Mouse (Mus musculus): ENCODE data around the gene Snx30. TPM values are rescaled to one million over a fixed set of nuclear protein-coding genes. Genes with fewer than 3 reads are reported as not detected.

Snx30 gene
- total RNA-seq, 1 experiment from 2014 or later = 30.4 TPM

DNA sequence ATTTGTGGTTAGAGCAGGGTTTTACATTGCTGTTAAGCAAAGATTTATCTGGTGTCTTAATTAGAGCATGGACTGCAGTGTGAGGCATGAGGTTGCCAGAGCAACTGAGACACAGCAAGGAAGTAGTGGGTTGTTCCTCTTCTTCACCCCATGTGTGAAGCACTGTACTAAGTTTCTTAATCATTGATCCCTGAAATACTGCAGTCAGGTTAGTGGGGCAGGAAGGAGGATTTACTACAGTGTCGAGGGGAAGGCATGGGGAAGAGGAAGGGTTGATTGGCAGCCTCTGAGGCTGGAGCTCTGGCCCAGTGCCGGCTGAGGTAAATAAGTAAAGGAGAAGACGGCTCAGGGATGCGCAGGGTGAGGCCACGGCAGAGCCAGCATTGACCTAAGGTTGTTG, 82.4 kb downstream of the Snx30 start:
- ATAC-seq (replicated peaks; ENCODE audit: insufficient number of reproducible peaks, low FRiP score, low TSS enrichment, poor library complexity, severe bottlenecking) = no peak

GRCm38 (mm10) chr4:59890086-59890600, 84.5 kb downstream of the Snx30 start:
- no peak for ATAC-seq (replicated peaks; ENCODE audit: insufficient number of reproducible peaks, low FRiP score, low TSS enrichment, poor library complexity, severe bottlenecking)

- no peak for ATAC-seq (replicated peaks; ENCODE audit: insufficient number of reproducible peaks, low FRiP score, low TSS enrichment, poor library complexity, severe bottlenecking)
These were observed 86.2 kb downstream of the Snx30 start for GRCm38 (mm10) chr4:59891723-59892416.

- ATAC-seq (replicated peaks; ENCODE audit: insufficient number of reproducible peaks, low FRiP score, low TSS enrichment, poor library complexity, severe bottlenecking) = no peak
These were observed 87.1 kb downstream of the Snx30 start for GRCm38 (mm10) chr4:59892731-59893130.

- ATAC-seq (replicated peaks; ENCODE audit: insufficient number of reproducible peaks, low FRiP score, low TSS enrichment, poor library complexity, severe bottlenecking) = no peak
These were observed 88.8 kb downstream of the Snx30 start for GRCm38 (mm10) chr4:59894415-59894814.

- ATAC-seq (replicated peaks; ENCODE audit: insufficient number of reproducible peaks, low FRiP score, low TSS enrichment, poor library complexity, severe bottlenecking) = no peak
These were observed 89.4 kb downstream of the Snx30 start for GRCm38 (mm10) chr4:59894977-59895575.

DNA sequence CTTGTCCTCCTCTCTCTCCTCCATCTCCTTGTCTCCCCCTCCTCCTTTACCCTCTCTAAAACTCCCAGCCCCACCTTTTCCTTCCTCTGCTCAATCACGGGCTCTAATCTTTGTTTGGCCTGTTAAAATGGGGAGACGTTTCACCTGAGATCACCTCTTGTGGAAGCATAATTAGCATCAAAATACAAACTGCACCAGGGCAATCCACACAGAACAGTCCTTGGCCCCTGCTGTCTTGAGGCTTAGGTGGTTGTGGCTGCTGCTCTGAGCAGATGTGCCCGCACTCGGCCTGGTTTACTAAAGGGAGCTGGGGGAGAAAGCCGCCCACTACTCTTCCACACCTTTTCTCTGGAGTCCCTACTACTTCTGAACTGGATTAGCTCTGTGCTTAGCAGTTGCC, 90.4 kb downstream of the Snx30 start:
- ATAC-seq (replicated peaks; ENCODE audit: insufficient number of reproducible peaks, low FRiP score, low TSS enrichment, poor library complexity, severe bottlenecking) = no peak

DNA sequence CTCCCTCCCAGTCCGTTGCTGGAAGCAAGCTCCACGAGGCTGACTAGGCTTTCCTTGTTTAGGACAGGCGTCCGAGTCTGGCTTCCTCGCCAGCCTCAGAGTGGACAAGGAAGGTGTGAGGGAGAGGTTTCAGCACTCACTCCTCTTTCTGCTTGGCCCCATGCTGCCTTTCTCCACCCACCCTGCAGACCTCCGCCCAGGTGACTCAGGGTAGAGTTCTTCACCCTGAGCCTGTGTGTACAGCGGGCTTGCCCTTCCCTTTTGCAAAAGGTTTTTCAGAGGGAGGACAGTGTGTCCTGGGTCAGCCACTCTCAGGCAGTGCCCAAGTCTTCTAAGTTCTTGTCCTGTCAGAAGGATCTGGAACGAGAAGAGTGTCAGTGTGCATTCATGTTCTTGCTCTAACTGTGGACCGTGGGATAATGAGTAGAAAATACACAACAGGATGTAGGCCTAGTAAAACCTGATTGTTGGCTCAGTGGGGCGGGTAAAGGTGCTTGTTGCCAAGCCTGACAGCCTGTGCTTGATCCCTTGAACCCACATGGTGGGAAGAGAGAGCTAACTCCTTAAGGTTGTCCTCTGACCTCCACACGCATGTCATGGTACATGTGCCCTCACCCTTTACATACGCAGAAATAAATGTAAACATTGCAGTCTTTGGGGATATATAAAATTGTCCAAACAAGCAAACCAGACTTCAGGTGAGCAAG, 92.3 kb downstream of the Snx30 start:
- ATAC-seq (replicated peaks; ENCODE audit: insufficient number of reproducible peaks, low FRiP score, low TSS enrichment, poor library complexity, severe bottlenecking) = no peak

DNA sequence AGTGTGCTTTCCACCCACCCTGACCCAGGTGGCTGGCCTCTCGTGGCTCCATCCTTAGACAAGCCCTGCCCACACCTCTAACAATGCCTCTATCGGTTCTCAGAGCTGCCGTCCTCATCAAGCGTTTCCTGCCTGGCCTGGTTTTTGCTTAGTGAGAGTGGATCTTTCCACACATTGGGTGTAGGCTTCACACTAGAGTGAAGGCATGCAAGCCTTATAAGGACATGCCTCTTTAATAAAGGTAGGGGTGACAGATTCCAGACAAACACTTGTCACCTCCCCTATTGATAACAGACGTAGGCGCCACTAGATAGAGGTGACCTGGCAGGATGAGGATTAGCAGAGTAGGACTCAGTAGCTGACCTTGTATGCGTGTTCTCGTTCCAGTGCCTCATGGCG, 92.9 kb downstream of the Snx30 start:
- ATAC-seq (replicated peaks; ENCODE audit: insufficient number of reproducible peaks, low FRiP score, low TSS enrichment, poor library complexity, severe bottlenecking) = no peak

GRCm38 (mm10) chr4:59901810-59902209, 96.2 kb downstream of the Snx30 start:
- ATAC-seq (replicated peaks; ENCODE audit: insufficient number of reproducible peaks, low FRiP score, low TSS enrichment, poor library complexity, severe bottlenecking) = no peak

- no peak for ATAC-seq (replicated peaks; ENCODE audit: insufficient number of reproducible peaks, low FRiP score, low TSS enrichment, poor library complexity, severe bottlenecking)
These were observed 96.9 kb downstream of the Snx30 start for GRCm38 (mm10) chr4:59902547-59902946.

DNA sequence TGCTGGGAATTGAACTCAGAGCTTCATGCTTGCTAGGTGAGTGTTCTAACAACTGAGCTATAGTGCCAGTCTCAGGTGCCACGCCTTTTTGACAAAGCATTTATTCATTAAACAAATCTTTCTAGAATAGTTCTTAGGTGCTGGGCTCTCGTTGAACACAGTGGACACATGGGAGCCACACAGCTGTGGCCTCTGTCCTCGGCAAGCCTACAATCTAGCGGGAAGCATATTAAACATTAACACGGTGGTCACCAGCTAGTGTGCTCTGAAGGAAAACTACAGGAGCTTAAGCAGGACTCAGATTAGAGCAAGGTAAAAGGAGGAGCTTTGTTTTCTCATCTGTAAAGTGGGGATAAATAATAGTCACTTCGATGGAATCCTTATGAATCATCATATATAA, 101.5 kb downstream of the Snx30 start:
- no peak for ATAC-seq (replicated peaks; ENCODE audit: insufficient number of reproducible peaks, low FRiP score, low TSS enrichment, poor library complexity, severe bottlenecking)

DNA sequence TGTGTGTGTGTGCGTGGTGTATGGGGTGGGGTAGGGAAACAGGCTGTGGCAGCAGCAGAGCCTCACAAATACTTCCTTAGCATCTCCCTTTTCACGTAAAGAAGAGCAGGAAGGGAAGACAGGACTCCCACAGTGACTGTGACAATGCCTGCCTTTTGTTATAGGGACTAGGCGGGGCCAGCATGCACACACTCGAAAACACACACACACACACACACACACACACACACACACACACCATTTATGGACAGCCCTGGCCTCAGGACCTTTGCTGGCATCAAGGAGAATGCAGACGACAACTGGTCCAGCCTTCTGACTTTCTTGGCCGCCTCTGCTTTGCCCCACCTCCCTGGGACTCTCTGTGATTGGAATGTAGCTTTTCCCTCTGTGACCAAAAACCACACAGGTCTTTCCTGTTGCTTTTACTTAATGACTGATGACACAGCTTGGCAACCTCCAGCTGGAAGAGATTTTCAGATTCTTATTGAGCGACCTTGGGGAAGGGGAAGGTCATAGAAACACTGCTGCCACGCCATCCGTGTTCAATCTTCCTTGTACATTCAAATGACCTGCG, 102.1 kb downstream of the Snx30 start:
- no peak for ATAC-seq (replicated peaks; ENCODE audit: insufficient number of reproducible peaks, low FRiP score, low TSS enrichment, poor library complexity, severe bottlenecking)

GRCm38 (mm10) chr4:59908785-59909184, 103.1 kb downstream of the Snx30 start:
- no peak for ATAC-seq (replicated peaks; ENCODE audit: insufficient number of reproducible peaks, low FRiP score, low TSS enrichment, poor library complexity, severe bottlenecking)

GRCm38 (mm10) chr4:59914608-59915403, 109.2 kb downstream of the Snx30 start, which contains the start of gene Slc46a2:
Gene Slc46a2, minus strand, starts transcription at chr4:59915056.
- ATAC-seq (replicated peaks; ENCODE audit: insufficient number of reproducible peaks, low FRiP score, low TSS enrichment, poor library complexity, severe bottlenecking) = no peak

GRCm38 (mm10) chr4:59917966-59918365, 112.3 kb downstream of the Snx30 start:
- no peak for ATAC-seq (replicated peaks; ENCODE audit: insufficient number of reproducible peaks, low FRiP score, low TSS enrichment, poor library complexity, severe bottlenecking)

- ATAC-seq (replicated peaks; ENCODE audit: insufficient number of reproducible peaks, low FRiP score, low TSS enrichment, poor library complexity, severe bottlenecking) = no peak
These were observed 119.4 kb downstream of the Snx30 start for GRCm38 (mm10) chr4:59925082-59925481.

DNA sequence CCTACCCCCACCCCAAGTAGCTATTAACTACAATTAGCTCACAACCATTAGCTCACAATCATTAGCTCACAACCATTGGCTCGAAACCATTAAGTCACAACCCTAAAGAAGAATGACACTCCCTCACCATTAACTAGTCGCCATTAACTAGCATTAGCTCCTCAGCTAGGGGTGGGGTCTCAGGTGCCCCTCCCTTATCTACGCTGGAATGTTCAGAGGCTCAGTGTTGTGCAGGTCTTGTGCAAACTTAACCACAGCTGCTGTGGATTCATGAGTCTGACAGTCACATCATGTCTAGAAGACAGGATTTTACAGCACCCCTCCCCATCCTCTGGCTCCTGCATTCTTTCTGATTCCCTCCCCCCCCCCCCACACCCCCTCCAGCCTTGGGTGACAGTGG, 122.0 kb downstream of the Snx30 start:
- no peak for ATAC-seq (replicated peaks; ENCODE audit: insufficient number of reproducible peaks, low FRiP score, low TSS enrichment, poor library complexity, severe bottlenecking)

DNA sequence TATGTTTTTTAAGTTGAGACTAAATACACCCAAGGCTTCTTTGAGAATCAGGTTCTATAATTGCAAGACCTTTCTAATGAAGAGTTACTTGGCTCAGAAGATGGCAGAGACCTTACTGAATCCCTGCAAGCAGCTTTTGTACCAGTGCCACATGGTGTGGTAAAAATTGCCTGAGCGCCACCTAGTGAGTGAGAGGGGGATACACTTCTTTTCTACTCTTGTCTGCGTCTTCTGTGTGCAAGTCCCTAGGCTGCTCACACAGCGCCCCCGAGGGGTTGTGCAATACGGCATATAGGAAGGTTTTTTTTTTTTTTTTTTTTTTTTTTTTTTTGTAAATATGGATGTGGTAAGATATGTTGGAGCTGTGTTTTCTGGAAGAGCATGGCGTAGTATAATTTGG, 122.7 kb downstream of the Snx30 start:
- peak; percentile 87 for ATAC-seq (replicated peaks; ENCODE audit: insufficient number of reproducible peaks, low FRiP score, low TSS enrichment, poor library complexity, severe bottlenecking)

Measured in monocyte, adult 5-6 weeks (primary cell).